Mouse (Mus musculus) erythroblast, embryonic 14.5 days (primary cell): Measurements from ENCODE around the gene Trmt5.

Experiments
- GATA1 ChIP-seq: IDR thresholded peaks from 2 replicates; pipeline ENCODE4 v1.6.1; 2012; ENCODE audit warnings: low read length, inconsistent platforms, mixed read lengths
- TAL1 ChIP-seq: IDR thresholded peaks from 3 replicates; pipeline ENCODE4 v1.6.1; 2012; ENCODE audit warnings: low read length, inconsistent platforms, mixed read lengths

DNA sequence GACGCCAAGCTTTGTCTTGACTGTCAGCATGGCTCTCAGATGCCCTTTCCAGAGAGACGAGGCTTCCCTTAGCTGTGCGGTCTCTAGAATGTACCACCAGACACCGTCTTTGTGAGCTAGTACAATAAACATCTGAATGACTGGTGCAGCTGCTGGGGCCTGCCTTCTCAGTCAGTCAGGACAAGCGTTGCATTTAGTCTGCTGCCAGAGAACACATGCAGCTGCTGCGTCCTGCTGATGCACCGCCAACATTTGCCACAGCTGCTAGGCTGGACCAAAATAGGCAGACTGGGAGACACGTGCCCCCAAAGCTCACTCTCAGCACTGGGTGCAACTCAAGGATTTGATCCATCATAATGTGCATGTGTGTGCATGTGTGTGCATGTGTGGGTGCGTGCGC is 44.5 kb downstream of the Trmt5 start:
- TF ChIP-seq GATA1 (no peak), TAL1 (no peak)
